Mouse (Mus musculus) brown adipose tissue, adult 24 weeks (tissue): ENCODE data around the gene Nr1i3. TPM values are rescaled to one million over a fixed set of nuclear protein-coding genes. Genes with fewer than 3 reads are reported as not detected.

ENCODE experiments used
- H3K27ac ChIP-seq: fragments of 200-500 bp; replicated peaks from 2 replicates; pipeline ENCODE4 v1.5.1; 2012; ENCODE audit warnings: low read depth, mild to moderate bottlenecking, low read length
- H3K4me1 ChIP-seq: fragments of 200-500 bp; 2 replicates; pipeline ENCODE4 v1.6.1; 2012; ENCODE audit warnings: low read length, mixed read lengths; ENCODE audit not compliant: control insufficient read depth, insufficient read depth, insufficient read length
- H3K4me3 ChIP-seq: fragments of 200-500 bp; 2 replicates; pipeline ENCODE4 v1.5.1; 2012; ENCODE audit warnings: low read depth, mild to moderate bottlenecking, low read length, moderate library complexity; ENCODE audit not compliant: insufficient read depth
- polyA plus RNA-seq: library from polyadenylated mRNA; stranded (reverse); fragments of >200 nt; gene quantifications from 2 replicates; pipeline ENCODE4 v1.2.4, GENCODE M21; 2012; ENCODE audit not compliant: missing spikeins, insufficient read depth, insufficient read length

Gene Nr1i3
- polyA plus RNA-seq, 1 experiment = not detected

DNA sequence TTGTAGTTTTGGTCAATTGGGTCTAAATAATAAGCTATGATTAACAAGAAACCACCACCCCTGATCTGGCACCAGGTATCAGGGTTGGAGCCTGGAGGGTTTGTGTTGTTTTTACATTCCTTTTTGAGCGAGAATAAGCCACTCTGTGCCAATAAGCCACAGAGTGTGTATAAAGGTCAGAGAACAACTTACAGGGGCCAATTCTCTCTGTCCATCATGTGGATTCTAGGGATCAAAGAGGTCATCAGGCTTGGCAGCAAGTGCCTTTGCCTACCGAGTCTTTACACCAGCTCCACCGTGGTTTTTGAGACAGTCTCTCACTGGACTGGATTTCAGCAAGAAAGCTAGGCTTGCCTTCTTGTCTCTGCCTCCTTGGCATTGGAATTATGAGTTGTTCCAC, 916 bp upstream of the Nr1i3 start:
- Histone ChIP-seq H3K4me1 (no peaks in the 10 kb centered on the region), H3K4me3 (no peak overlapping the region), H3K27ac (no peak overlapping the region)

- no peak overlapping the region for H3K27ac ChIP-seq
Measured at GRCm38 (mm10) chr1:171216241-171216955, 2.6 kb downstream of the Nr1i3 start.

GRCm38 (mm10) chr1:171220871-171221270, 7.1 kb downstream of the Nr1i3 start:
- no peaks in the 10 kb centered on the region for H3K4me1 ChIP-seq
- no peak overlapping the region for H3K27ac ChIP-seq
- H3K4me3 ChIP-seq = peak overlapping the region; percentile 76; the same call in 1 of the 2 replicates

More at GRCm38 (mm10) chr1:171216241-171216955, 2.6 kb downstream of the Nr1i3 start:
- H3K4me1 ChIP-seq = no peaks in the 10 kb centered on the region
- H3K4me3 ChIP-seq = no peak overlapping the region

DNA sequence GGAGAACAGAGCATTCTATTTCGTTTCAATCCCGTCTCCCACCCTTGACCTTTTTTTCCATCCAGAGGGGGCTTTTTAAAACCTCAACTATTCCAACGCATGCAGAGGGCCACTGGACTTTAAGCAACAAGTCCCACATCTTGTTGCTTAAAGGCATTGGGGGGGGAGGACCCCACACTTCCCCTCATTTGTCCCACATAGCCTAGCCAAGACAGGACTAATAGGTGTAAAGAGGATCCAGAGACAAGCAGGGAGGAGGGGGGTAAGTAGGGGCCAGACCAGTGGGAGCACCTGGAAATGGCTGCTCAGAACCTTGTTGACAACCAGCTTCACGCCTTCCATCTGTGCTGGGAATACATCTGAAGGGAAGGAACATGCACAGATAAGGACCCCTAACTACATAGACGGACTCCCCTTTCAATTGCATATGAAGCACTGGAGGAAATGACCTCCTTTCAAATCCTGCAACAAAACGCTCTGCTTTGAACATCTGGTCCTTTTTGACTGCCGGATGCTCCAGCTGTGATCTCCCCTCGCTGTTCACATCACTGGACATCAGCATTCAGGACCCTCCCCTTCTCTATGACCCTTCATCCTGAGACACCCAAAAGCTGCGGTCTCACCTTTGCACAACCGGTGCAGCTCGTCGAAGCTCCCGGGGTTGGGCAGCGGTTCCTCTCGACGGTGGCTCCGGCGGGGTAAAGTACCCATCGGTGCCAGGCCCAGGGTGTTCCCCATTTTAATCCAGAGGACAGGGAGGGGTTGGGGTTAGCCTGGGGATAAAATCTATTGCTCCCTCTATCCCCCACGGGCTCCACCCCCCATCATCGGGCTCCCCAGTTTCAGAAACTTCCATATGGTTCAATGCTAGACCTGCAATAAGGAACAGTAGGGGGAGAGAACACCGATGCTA, 7.8 kb downstream of the Nr1i3 start:
- no peaks in the 10 kb centered on the region for H3K4me1 ChIP-seq
- H3K27ac ChIP-seq = peak overlapping the region; percentile 80
- H3K4me3 ChIP-seq = peak overlapping the region; percentile 76

DNA sequence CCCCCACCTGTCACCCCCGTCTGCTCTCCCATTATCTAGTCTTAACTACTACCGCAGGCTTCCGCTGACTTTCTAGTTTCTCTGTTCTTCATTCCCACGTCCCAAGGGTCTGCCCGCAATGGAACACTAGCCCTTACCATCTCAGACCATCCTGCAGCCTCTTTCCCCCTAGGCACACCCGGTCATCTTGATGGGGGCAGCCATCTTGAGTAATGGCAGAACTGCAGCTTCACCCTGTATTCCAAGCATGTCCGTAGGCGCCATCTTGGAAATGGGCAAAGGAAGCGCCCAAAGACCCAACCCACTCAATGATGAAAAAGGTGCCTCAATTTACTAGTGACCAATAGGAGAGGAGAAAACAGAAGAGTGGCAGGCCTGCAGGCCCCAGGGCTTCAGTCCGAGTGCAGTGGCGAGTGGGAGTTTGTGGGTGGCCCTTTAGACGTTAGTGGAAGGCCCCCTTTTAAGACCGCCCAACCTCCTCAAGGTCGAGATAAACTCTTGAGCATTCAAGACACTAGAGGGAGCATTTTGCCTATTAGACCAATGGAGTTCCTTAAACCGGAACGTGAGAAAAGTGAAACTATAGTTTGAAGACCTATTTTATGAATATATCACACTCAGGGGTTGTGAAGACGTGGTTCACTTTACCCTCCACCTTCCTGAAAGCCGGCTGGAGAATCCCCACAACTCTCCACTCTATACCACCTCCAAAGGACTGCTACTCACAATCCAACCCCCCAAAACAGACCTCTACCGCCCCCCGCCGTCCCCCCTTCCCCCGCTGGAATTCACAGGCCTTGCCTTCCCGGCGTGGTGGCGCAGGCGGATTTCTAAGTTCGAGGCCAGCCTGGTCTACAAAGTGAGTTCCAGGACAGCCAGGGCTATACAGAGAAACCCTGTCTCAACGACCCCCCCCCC, 8.7 kb downstream of the Nr1i3 start, which contains the start of gene Tomm40l:
Gene Tomm40l, minus strand, starts transcription at position 277 of the 918 bp plus-strand sequence.
- Histone ChIP-seq H3K27ac (peak within 1 kb of the TSS; percentile 82), H3K4me1 (no peaks in the 10 kb centered on the region), H3K4me3 (peak within 1 kb of the TSS; percentile 76)

DNA sequence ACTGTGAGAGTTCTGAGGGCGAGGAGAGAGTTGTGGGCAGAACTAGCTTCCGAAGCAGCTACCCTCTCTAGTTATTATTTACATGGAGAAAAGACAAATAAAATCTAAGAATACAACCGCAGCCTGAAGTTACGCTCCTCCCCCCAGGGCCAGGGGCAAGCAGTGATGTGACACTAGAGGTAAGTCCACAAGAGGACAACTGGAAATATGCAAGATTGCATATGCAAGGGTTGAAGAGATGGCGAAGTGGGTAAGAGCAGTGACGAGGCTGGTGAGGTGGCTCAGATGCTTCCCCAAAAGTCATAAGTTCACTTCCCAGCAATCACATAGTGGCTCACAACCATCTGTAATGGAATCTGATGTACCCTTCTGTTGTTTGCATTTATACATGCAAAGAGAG, 9.4 kb downstream of the Nr1i3 start:
- Histone ChIP-seq H3K4me3 (peak overlapping the region; percentile 56), H3K27ac (peak overlapping the region; percentile 82), H3K4me1 (no peaks in the 10 kb centered on the region)

DNA sequence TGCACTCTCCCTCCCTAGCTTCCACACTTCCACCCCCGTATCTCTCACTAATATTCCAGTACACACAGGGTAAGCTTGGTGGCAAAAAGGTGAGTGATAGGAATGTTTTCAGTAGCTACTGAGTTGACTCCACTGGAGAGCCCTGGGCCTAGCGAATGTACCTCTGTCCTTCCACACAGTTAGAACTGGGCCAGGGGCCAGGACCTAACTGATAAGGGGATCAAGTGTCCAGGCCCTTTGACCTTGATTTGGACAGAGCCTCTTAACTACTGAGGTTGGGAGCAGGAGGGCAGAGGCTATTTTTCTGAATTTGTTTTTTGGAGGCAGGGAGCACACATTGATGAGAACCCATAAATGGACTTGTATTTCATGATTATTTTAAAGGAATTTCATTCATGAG, 10.0 kb downstream of the Nr1i3 start:
- Histone ChIP-seq H3K27ac (no peak overlapping the region), H3K4me1 (no peaks in the 10 kb centered on the region), H3K4me3 (no peak overlapping the region)

DNA sequence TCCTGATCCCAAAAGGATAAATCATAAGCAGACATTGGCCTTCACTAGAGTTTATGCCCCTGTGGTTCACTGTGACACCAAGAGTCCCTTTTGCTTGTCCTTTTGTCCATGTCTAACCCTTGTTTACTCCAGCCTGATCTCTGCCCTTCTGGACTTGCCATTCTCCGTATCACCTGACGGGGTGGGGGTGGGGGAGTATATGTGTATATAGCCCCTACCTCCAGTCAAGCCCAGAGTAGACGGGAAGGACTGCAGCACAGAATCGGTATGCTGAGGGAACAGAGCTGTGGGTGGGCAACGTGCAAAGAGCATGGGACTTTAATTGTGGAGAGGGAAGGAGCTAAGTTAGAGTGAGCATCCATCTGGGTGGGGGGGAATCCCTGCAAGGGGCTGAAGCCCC, 11.1 kb downstream of the Nr1i3 start, which contains the start of gene Apoa2:
Gene Apoa2, plus strand, starts transcription at position 198 of the 400 bp plus-strand sequence.
- H3K4me3 ChIP-seq = no peak within 1 kb of the TSS
- no peaks in the 10 kb centered on the region for H3K4me1 ChIP-seq
- no peak within 1 kb of the TSS for H3K27ac ChIP-seq

DNA sequence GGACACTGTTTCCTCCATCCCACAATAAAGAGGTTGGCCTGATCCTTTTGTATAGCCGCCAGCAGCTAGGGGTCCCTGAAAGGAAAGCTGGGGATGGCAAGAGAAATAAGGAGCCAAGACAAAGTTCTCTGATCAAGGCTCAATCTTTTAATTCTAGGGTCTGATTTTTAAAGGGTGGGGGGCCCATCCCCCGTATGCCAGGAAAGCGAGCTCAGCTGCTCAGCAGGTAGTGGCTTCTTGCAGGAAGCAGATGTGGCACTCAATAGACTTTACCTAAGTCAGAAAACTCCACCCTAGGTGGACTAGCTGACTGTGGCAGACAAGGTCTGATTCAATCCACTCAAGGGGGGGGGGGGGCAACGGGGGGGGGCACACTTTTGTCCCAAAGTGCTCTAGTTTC, 13.0 kb downstream of the Nr1i3 start:
- no peaks in the 10 kb centered on the region for H3K4me1 ChIP-seq
- H3K27ac ChIP-seq = no peak overlapping the region
- no peak overlapping the region for H3K4me3 ChIP-seq

GRCm38 (mm10) chr1:171227879-171228278, 14.1 kb downstream of the Nr1i3 start:
- peaks cover 3% of the 10 kb centered on the region for H3K4me1 ChIP-seq
- H3K4me3 ChIP-seq = no peak overlapping the region
- no peak overlapping the region for H3K27ac ChIP-seq

- Histone ChIP-seq H3K27ac (no peak overlapping the region), H3K4me1 (peaks cover 3% of the 10 kb centered on the region), H3K4me3 (no peak overlapping the region)
Measured at GRCm38 (mm10) chr1:171229750-171230149, 16.0 kb downstream of the Nr1i3 start.

GRCm38 (mm10) chr1:171230215-171230614, 16.4 kb downstream of the Nr1i3 start:
- Histone ChIP-seq H3K4me3 (no peak overlapping the region), H3K27ac (no peak overlapping the region), H3K4me1 (peaks cover 3% of the 10 kb centered on the region)

DNA sequence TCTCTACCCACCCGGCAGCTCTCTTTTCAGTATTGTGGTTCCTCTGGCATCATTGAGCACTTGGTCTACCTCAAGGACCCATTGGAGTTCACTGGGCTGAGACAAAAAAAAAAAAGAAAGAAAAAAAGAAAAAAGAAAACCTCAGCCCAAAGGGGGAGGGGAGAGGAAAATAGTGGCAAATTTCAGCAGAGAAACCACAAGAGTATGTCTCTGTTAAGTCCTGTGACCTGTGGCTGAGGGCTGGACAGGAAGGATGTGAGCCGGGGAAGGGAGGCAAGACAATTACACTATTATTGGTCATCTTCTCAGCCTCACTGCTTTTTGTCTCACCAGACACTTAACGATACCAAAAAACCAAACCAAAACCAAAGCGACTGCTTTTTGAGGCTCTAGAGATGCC, 18.1 kb downstream of the Nr1i3 start:
- peaks cover 3% of the 10 kb centered on the region for H3K4me1 ChIP-seq
- peak overlapping the region; percentile 7; the same call in 1 of the 2 replicates for H3K4me3 ChIP-seq
- no peak overlapping the region for H3K27ac ChIP-seq

GRCm38 (mm10) chr1:171232348-171232747, 18.6 kb downstream of the Nr1i3 start:
- Histone ChIP-seq H3K4me3 (peak overlapping the region; percentile 25; the same call in 1 of the 2 replicates), H3K27ac (peak overlapping the region; percentile 50), H3K4me1 (peaks cover 3% of the 10 kb centered on the region)
